Mouse (Mus musculus) mature B cell (primary cell): ENCODE measurements around the gene Itga6.

Source experiments
- in situ Hi-C: fragments of 300-500 bp; cut with MboI; formaldehyde crosslinking; loops from 2 replicates; pipeline ENCODE4 v1.14.3; 2019

The Itga6 gene

GRCm38 (mm10) chr2:71734792-71735392 lies 10.5 kb upstream of the Itga6 start:
- in situ Hi-C loops = no loop called here

GRCm38 (mm10) chr2:71735541-71736159 lies 9.8 kb upstream of the Itga6 start:
- in situ Hi-C loops = no loop called here

GRCm38 (mm10) chr2:71736213-71736612 lies 9.2 kb upstream of the Itga6 start:
- in situ Hi-C loops = no loop called here

- in situ Hi-C loops = no loop called here
These were observed 6.1 kb upstream of the Itga6 start for GRCm38 (mm10) chr2:71739173-71739860.

- in situ Hi-C loops = no loop called here
These were observed 2.9 kb upstream of the Itga6 start for GRCm38 (mm10) chr2:71742557-71742956.

- in situ Hi-C loops = no loop called here
These were observed 2.0 kb upstream of the Itga6 start for GRCm38 (mm10) chr2:71743377-71743776.

- in situ Hi-C loops = no loop called here
These were observed 1.1 kb upstream of the Itga6 start for GRCm38 (mm10) chr2:71744320-71744719.

GRCm38 (mm10) chr2:71744861-71745507 lies 432 bp upstream of the Itga6 start:
- in situ Hi-C loops = no loop called here

GRCm38 (mm10) chr2:71748451-71748850 lies 3.0 kb downstream of the Itga6 start:
- in situ Hi-C loops = no loop called here

- in situ Hi-C loops = no loop called here
These were observed 4.1 kb downstream of the Itga6 start for GRCm38 (mm10) chr2:71749367-71750086.

GRCm38 (mm10) chr2:71750087-71750453 lies 4.7 kb downstream of the Itga6 start:
- in situ Hi-C loops = no loop called here

- in situ Hi-C loops = no loop called here
These were observed 5.9 kb downstream of the Itga6 start for GRCm38 (mm10) chr2:71751336-71751735.

GRCm38 (mm10) chr2:71751863-71752262 lies 6.4 kb downstream of the Itga6 start:
- in situ Hi-C loops = no loop called here

- in situ Hi-C loops = no loop called here
These were observed 7.0 kb downstream of the Itga6 start for GRCm38 (mm10) chr2:71752383-71752782.

GRCm38 (mm10) chr2:71753161-71753560 lies 7.7 kb downstream of the Itga6 start:
- in situ Hi-C loops = no loop called here

- in situ Hi-C loops = no loop called here
These were observed 10.3 kb downstream of the Itga6 start for GRCm38 (mm10) chr2:71755748-71756147.

GRCm38 (mm10) chr2:71757098-71757497 lies 11.7 kb downstream of the Itga6 start:
- in situ Hi-C loops = no loop called here

- in situ Hi-C loops = no loop called here
These were observed 13.4 kb downstream of the Itga6 start for GRCm38 (mm10) chr2:71758591-71759531.

- in situ Hi-C loops = no loop called here
These were observed 14.7 kb downstream of the Itga6 start for GRCm38 (mm10) chr2:71760091-71760490.

- in situ Hi-C loops = no loop called here
These were observed 15.7 kb downstream of the Itga6 start for GRCm38 (mm10) chr2:71761081-71761480.

GRCm38 (mm10) chr2:71764525-71764924 lies 19.1 kb downstream of the Itga6 start:
- in situ Hi-C loops = no loop called here
